Mouse (Mus musculus): ENCODE data around the gene Masp2.
A peak's percentile ranks its signal among the peaks of the same experiment; 100 is the strongest.

Masp2 gene

DNA sequence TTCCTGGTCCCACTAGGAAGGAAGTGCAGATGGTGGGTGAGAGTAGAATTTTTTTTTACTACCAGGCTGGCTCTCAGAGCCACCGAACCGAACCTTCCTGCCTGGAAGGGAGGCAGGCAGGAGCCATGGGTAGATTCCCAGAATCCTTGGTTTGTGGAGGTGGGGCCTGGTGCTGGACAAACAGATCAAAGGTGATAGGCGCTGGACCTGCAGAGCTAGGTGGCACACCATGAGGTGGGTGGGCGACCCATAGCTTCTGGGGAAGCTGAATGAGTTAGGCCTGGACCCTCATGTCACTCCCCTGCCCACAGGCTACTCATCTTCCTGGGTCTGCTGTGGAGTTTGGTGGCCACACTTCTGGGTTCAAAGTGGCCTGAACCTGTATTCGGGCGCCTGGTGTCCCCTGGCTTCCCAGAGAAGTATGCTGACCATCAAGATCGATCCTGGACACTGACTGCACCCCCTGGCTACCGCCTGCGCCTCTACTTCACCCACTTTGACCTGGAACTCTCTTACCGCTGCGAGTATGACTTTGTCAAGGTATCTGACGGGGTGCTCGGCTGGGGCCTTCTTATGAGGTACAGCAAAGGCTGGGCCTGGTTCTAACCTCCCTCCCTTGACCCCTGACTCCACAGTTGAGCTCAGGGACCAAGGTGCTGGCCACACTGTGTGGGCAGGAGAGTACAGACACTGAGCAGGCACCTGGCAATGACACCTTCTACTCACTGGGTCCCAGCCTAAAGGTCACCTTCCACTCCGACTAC is at the start of gene Masp2:
Masp2 (plus strand) TSS at position 198 of the 764 bp plus-strand sequence.
- no peak for DNase-seq (ENCODE audit: low read depth, low spot score)

DNA sequence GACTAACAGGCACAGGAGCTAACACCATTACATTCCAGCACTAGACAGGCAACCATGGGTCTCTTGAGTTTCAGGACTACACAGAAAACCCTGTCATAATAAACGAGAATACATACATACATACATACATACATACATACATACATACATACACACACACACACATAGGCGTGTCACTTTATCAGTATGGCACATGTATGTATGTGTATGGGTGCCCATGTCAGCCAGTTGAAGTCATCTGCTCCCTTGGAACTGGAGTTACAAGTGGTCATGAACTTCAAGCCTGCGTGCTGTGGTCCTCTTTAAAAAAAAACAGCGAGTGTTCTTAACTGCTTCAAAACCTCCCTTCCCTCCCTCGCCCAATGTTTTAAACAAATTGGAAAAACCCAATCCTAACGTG is 44.6 kb upstream of the Masp2 start:
- no peak for DNase-seq (ENCODE audit: low read depth, low spot score)

DNA sequence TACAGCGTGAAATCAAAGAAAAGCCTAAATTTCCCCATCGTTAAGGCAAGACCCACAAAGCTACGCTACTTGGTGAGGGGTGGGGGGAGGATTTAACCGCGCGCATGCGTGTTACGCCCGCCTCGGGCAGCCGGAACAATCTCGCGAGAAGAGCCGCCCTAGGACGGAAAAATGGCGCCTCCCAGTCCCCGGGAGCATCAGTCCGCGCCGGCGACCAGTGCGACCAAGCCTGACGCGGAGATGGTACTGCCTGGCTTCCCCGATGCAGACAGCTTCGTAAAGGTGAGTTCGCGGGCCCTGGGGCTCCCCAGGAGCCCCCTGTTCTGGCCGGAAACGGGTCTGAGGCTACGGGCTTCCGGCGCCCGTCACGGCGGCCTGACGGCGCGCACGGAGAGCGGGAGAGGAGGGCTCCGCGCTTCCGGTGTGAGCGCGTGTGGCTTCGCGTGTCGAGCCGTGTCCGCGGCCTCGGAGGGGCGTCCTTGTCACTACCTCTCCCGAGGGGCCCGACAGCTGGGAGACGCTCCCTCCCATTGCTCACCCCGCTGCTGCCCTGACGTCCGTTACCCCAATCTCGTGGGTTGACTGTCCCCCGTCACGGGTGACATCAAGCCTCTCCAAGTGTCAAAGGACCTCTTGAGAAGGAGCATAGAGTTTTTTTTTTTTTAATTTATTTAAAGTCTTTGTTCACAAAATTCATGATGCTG is 43.9 kb upstream of the Masp2 start, which contains the start of gene Exosc10:
Exosc10 (plus strand) TSS at position 133 of the 704 bp plus-strand sequence.
- DNase-seq (ENCODE audit: low read depth, low spot score): peak; percentile 94

DNA sequence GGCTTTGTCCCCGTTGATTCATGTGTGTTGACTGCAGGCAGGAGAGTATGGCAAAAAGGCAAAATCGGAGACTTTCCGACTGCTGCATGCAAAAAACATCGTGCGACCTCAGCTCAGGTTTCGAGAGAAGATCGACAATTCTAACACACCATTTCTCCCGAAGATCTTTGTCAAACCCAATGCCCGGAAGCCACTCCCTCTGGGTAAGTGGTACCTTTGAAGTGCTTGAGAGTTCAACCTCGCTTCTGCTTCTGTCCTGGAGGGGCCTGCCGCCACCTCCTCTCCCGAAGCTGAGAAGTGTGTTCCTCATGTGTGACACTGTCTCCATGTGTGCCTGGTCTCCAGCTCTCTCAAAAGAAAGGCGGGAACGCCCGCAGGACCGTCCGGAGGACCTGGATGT is 39.7 kb upstream of the Masp2 start:
- DNase-seq (ENCODE audit: low read depth, low spot score): no peak

DNA sequence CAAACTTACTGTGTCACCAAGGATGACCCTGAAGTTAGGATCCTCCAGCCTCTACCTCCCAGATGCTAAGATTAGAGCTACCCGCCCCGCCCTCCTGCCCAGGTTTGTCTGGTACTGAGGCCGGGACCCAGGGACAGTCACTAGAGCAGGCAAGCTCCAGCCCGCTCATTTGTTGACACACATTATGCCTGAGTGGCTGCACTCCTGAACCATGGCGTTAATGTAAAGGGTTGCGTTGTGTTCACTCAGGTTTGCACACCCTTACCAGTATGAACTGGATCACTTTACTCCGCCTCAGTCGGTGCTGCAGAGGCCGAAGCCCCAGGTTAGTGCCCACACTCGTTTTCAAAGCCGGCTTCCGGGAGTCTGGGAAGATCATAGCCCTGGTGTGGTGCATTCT is 38.8 kb upstream of the Masp2 start:
- DNase-seq (ENCODE audit: low read depth, low spot score): no peak

DNA sequence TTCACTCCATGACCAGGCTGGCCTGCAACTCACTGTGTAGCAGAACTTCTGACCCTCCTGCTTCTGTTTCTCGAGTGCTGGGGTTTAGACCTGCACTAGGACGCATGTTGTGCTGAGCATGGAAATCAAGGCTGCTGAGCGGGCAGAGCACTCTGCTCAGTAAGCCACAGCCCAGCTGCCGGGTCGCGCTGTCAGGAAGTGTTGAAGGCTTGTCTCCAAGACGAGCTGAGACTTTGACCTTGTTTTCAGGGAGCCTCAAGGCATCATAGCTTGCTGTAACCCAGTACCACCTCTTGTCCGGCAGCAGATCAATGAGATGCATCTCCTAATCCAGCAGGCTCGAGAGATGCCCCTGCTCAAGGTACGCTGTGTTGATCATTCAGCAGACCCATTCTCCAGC is 32.2 kb upstream of the Masp2 start:
- DNase-seq (ENCODE audit: low read depth, low spot score): no peak

DNA sequence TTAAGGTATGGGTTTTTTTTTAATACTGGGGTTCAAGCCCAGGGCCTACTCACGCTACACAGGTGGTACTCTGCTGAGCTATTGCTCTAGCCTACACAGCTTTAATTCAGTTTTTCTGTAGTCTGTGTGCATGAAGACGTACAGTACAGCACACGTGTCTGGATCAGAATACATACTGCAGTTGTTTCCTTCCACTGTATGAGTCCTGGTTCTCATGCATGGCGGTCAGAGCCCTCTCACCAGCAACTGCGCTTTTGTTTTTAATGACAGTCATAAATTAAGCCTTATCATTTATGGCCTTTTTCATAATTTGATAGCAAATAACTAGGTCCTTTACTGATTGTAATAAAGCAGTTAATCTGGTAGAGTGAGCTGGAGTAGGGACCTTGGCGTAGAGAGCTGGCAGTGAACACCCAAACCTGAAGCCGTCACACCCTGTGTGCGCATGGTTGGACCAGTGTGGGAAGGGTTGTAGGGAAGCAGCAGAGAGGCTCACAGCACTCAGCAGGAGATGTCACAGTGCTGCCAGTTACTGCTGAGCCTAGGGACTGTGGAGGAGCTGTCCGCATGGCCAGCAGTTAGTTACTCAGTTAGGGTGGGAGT is 31.6 kb upstream of the Masp2 start:
- no peak for DNase-seq (ENCODE audit: low read depth, low spot score)

DNA sequence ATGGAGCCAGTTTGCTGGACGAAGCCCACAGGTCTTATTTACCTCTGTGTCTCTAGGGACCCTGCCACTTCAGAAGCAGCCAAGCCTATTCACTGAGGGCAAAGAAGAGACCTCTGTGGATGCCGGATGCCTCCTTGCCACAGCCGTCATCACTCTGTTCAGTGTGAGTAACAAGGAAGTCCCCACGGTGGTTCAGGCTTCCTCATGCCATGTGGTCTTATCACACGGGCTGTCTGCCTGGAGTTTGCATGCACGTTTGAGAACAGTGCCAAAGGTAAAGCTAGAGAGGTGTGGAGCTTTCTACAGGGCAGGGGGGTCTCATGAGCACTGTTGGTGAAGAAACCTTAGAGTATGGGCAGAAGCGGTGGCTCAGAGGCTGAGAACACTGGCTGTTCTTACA is 29.1 kb upstream of the Masp2 start:
- no peak for DNase-seq (ENCODE audit: low read depth, low spot score)

DNA sequence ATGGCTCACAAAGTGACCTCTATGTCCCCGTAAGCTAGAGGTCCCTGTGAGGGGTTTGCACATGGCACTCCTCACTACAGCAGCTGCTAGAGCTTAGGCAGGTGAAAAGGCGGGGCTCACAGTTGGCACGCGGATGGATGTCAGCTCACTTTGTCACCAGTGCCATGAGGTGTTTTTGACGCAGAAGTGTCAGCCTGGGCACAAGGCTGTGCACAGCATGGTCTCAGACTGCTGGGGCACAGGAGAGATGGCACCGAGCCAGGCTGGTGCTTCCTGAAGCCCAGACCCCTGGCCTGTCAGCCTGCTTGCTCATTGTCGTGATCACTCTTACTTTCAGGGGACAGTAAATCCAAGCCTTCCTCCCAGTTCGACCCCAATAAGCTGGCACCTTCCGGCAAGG is 21.6 kb upstream of the Masp2 start:
- DNase-seq (ENCODE audit: low read depth, low spot score): no peak

DNA sequence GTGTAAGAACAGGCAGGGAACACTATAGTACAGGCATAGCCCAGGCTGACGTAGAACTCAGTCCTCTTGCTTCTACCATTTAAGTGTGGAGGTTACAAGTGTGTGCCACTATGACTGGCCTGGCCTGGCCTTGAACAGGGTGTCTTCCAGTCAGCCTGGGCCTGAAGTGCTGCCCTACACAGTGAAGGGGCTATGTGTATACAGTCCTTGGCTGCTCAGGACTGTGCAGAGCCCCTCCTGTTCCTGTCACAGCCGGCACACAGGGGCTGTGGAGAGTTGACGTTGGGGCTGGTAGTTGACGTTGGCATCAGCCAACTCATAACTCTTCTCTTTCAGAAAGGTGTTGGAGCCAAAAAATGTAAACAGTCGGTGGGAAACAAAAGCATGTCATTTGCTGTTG is 20.9 kb upstream of the Masp2 start:
- no peak for DNase-seq (ENCODE audit: low read depth, low spot score)

DNA sequence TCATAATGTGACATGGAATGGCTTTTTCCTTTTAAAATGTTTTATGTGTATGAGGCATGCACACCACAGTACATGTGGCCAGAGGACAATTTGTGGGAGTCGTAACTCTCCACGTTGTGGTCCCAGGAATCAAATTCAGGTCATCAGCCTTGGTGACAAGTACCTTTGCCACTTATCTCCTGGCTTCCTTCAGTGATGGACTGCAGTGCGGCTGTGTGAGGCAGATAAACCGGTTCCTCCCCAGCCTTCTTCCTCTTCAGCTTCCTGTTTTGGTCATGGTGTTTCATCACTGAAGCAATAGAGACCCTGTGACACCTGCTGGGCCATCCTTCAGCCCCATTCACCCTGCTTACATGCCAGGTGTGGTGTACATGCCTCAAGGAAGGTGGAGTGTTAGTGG is 19.1 kb upstream of the Masp2 start:
- no peak for DNase-seq (ENCODE audit: low read depth, low spot score)

DNA sequence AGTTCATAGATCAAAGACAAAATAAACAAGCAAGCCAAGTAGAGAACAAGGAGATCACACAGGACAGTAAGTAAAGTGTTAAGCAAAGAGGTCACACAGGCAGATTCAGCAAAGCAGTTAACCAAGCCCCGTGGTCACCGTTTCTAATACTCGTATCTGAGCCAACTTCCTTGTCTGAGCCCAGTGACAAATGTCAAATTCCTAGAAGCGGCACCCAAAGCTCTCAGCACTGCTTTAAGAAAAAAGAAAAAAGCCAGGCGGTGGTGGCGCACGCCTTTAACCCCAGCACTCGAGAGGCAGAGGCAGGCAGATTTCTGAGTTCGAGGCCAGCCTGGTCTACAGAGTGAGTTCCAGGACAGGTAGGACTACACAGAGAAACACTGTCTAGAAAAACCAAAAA is 15.7 kb upstream of the Masp2 start:
- no peak for DNase-seq (ENCODE audit: low read depth, low spot score)

DNA sequence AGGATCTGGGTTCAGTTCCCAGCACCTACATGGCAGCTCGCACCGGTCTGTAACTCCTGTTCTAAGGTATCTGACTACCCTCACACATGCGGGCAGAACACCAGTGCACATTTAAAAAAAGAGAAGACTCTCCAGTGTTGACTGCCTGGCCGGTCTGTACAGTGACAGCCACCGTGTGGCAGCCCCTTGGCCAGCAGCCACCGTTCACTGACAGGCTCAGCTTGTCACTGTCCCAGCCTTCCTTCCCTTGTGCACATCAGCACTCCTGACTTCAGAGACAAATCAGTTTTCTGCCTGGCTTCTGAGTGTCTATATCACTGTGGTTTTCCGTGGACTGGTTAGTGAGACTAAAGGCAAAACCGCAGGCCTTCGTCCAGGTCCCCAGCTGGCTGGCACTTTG is 13.6 kb upstream of the Masp2 start:
- DNase-seq (ENCODE audit: low read depth, low spot score): no peak

DNA sequence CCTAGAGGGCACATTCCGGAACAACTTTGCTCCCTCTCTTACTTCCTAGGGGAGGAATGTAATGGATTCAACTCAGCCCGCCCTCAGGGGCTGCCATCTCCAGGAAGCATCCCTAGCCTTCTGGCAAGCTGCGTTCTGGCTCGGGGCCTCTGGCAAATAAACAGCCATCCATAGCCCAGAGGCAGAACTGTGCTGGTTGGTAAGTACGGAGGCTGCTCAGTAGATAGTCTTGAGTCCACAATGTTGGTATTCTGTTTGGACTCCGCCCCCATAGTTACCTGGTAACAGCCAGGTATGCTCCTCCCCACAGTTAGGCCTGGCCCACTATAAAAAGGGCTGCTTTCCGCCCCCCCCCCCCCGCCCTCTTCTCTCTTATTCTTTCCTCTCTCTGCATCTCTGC is 12.8 kb upstream of the Masp2 start:
- DNase-seq (ENCODE audit: low read depth, low spot score): no peak

DNA sequence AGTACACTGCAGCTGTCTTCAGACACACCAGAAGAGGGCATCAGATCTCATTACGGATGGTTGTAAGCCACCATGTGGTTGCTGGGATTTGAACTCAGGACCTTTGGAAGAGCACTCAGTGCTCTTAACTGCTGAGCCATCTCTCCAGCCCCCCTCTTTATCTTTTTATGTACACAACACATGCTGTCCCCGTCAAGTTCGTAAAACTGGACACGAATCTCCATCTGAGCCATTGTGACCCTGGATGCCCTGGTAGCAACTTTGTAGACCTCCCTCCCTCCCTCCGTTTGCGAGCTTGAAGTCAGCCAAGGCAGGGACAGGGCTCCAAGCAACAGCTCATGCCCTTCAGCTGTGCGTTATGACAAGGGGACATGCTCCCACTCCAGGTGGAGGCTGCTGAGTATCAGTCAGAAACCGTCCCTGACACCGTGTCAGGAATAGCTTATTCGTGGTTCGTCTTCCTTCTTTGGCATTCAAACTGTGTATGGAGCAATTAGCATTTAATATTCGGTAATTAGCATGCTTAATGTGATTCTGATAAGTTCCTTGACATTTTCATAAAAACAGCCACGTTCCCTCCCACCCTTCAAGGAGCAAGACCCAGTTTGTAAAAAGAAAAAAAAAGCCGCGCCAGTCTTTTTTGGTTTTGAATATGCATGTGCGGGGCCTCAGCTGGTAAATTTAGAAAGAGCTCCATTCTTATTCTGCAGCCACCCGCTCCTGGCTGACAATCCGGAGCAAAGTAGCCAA is 11.8 kb upstream of the Masp2 start:
- peak; percentile 18 for DNase-seq (ENCODE audit: low read depth, low spot score)

DNA sequence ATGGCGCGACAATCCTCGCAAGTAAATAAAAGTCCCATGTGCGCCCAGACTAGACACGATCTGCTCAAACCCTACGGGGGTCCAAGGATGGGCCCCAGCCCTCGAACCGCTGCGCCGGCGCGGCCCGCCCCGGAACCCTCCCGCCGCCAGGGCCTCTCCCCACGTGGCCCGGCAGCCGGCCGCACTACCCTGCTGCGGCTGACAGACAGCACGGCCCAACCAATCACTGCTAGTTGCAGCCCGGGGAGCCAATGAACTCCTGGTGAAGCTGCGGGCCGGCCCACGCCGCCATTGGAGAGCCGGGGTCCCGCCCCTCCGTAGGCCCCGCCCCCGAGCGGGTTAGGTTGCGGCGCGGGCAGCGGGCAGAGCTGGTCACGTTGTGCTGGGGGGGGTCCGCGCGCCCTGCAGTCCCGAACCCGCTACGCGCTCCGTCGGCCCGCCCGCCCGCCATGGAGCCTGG is 11.2 kb upstream of the Masp2 start, which contains the start of gene Srm:
Srm (plus strand) TSS at position 333 of the 460 bp plus-strand sequence.
- DNase-seq (ENCODE audit: low read depth, low spot score): peak; percentile 97

DNA sequence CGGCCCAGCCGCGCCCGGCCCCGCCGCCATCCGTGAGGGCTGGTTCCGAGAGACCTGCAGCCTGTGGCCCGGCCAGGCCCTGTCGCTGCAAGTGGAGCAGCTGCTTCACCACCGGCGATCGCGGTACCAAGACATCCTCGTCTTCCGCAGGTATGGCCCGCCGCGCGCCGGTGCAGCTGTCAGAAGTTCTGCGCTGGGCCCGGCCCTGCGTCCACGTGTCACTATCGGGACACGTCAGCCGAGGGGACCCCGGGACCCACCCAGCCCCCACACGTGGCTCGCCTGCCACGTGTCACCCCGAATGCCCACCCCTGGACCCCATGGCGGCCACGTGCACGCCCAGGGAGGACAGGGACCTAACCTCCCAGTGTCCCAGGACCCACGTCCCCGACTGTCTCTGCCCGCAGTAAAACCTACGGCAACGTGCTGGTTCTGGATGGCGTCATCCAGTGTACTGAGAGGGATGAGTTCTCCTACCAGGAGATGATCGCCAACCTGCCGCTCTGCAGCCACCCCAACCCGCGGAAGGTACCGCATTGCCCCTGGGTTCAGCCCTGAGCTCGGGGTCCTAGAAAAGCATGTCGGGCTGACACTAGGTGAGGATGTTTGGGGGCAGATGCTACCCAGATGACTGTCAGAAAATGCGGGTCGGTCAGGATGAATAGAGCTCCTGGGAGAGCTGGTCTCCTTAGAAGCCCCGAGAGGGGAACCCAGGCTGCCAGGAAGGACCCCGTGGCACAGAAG is 10.5 kb upstream of the Masp2 start:
- DNase-seq (ENCODE audit: low read depth, low spot score): no peak

DNA sequence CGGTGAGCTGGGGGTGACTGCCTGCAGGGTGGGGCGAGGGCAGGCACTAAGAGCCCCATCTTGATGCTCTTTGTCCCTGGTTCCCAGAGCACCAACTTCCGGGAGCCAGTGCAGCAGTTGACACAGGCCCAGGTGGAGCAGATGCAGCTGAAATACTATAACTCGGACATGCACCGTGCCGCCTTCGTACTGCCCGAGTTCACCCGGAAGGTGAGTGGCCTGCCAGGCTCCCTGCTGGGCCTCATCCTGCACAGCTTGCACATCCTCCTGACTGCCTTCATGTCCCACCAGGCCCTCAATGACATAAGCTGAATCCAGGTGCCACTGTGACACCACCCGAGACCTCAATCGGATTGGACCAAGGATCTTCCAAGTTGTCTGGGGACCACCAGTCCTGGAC is 8.4 kb upstream of the Masp2 start:
- no peak for DNase-seq (ENCODE audit: low read depth, low spot score)

DNA sequence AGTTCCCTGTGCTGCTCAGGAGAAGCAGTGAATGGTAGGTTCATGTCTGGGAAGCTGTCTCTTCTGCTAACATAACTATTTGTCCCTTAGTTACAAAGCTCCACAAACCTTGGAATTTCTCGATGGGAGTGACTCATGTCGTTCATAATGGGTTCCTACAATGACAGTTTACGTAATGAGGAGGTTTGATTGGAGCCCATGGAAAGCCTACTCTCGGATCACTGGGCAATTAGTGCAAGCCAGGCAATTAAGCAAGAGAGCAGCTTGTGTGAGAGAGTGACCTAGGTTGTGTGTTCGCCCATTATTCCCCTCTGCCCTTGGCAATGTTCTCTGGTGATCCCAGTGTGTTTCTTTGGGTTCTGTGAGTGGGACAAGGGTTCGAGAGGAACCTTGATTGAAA is 6.4 kb upstream of the Masp2 start:
- DNase-seq (ENCODE audit: low read depth, low spot score): no peak

DNA sequence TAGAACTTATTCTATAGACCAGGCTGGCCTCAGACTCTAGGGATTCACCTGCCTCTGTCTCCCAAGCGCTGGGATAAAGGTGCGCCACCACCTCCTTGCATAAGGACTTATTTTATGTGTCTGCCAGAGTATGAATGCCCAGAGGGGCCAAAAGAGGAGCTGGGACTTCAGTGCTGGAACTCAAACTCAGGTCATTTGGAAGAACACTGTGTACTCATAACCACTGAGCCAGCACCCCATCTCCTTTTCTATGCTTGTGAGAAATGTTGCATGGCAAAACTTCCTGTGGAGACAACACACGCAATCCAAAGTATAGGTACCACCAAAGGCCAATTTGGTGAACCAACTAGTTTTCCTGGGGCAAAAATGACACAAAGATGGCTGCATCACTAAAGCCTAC is 5.6 kb upstream of the Masp2 start:
- DNase-seq (ENCODE audit: low read depth, low spot score): no peak

DNA sequence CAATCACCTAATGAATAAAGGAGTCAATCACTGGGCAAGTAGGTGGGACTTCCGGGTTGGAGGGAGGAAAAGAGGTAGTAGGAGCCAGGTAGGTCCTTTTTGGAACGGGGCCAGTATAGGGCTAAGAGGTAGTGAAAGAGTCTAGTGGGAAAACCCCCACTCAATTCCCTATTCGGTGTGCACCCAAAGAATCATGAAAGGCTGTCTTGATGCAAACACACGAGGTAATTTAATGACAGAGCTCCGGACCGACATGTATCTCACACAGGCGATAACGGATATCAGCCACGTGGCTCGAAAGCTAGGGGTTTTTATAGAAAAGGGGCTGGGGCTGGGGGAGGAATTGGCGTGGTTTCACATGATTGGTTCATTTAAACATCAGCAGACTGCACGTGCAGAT is 3.5 kb upstream of the Masp2 start:
- no peak for DNase-seq (ENCODE audit: low read depth, low spot score)

All from CD4-positive helper T cell, adult 2 months (primary cell).